Mouse (Mus musculus) gastrocnemius, adult 18-20 months (tissue): ENCODE measurements around the gene Trio. TPM values are rescaled to one million over a fixed set of nuclear protein-coding genes. Genes with fewer than 3 reads are reported as not detected.
A peak's percentile ranks its signal among the peaks of the same experiment; 100 is the strongest.

Experiments
- DNase-seq: peaks from one replicate; pipeline ENCODE4 v3.0.0; 2021; ENCODE audit warnings: low spot score
- total RNA-seq, 2 experiments: library from RNA; stranded (reverse); gene quantifications; 2 replicates each; pipeline ENCODE4 v1.2.3; 2021

The Trio gene
- total RNA-seq, 2 experiments from 2014 or later, result 21.1 to 33.0 TPM

GRCm38 (mm10) chr15:27949196-27949595 lies 76.5 kb downstream of the Trio start:
- no peak for DNase-seq

DNA sequence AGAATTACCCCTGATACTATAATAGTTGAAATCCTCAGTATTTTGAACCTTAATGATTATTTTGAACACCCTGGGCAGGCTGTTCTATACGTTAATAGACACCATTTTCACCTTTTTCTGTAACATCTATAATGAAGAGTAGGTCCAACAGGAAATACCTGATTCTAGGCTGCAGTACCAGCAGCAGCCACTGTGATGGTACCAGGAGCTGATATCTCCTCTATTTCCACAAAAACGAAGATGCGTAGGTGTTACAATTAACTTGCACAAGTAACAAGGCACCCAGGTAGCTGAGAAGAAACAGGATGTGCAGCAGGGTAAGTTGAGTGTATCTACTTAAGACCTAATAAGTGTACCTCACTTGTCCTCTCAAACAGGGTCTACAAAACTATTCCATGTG lies 77.8 kb downstream of the Trio start:
- no peak for DNase-seq

DNA sequence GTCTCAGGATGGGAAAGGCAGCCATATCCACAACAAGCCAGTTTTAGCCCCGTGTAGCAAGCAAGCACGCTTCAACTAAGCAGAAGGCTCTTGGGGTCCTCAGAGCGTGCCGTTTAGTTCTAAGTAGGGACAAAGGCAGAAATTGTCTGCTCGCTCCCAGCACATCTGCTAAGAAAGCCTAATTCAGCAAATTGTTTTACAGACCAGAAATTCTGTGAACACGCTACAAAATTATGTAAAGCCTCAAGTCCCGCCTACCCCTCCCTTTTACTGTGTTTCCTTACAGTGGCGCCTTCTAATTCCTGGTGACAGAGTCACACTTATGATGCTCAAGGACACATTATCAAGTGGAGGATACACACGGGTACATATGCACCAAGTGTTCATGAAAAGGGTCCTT lies 80.1 kb downstream of the Trio start:
- DNase-seq, result no peak

DNA sequence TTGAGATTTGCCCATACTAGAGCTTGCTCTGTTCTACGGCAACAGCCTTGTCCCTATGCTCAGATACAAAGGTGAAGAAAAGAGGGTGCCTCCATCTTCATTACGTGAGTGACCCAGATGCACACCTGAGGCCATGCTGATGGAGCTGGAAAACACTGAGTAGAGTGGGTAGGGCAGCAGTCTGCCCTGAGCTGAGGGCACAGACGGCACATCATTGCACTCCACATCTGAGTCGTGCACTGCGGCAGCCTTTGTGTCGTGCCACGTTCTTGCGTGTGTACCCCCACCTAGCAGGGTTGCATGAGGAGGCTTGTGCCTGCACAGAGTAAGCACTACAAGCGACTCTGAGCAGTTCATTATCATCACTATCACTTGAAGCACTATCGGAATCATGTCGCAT lies 80.8 kb downstream of the Trio start:
- no peak for DNase-seq

DNA sequence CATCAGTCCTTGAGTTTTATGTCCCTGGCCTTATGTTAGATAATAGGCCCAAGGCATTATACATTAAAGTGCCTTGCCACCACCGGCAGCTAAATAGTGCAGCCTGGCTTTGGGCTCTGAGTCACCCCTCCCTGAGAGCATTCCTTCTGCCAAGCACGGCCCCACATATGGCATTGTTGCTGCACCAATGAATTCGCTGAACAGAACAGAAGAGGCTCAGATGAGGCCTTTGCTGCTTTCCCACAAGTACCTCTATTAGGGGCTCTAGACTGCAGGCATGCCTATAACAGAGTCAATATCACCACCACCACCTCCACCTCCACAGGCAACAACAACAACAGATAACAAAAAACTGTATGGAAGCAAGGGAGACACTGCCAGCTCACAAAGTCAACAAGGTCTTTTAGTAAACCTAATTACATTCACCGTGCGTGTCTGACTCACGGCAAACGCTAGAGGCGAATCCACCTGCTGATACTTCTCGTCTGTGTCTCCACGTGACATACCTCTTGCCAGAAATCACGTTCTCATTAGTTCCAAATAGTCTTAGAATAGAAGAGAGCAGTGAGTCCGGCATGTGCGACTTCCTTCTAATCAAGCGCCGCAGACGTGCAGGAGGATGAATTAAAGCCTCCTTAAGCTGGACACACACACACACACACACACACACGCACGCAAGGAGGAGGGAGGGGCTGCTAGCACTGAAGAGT lies 82.0 kb downstream of the Trio start:
- no peak for DNase-seq

GRCm38 (mm10) chr15:27942148-27942847 lies 83.3 kb downstream of the Trio start:
- peak; percentile 51 for DNase-seq

DNA sequence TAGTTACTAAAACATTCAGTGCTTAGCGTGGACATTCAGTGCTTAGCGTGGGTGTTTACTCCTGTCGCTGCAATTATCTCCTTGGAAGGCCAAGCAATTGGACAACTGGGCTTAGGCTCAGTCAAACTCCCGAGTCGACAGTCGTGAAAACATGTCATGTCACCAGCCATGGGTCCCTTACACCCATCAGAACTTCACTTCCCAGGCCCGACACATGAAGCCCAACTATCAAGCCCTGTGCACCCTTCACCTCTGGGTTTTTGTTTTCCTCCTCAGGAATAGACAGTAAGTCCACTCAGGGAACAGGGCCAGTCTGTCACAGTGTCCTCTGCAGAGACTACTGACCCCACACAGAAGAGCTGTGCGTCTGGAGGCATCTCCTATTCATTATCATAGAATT lies 84.2 kb downstream of the Trio start:
- DNase-seq, result no peak

DNA sequence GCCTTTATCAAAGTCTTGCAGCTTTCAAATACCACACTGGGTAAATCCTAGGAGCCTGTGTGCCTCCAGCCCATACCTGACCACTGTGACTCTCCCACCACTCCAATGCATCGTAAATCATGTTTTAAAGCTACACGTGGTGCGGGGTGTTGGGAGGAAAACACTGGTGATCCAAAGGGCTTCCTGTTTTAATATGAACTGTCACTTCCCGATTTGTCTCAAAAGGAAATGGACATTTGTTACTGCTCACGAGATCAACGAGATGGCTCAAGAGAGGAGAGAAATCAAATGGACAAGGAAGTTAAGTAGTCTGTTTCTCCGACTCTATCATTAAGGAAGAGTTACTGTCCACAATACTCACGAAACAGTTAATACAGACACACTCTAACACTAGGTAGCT lies 84.6 kb downstream of the Trio start:
- no peak for DNase-seq

GRCm38 (mm10) chr15:27940032-27940431 lies 85.6 kb downstream of the Trio start:
- DNase-seq, result no peak

DNA sequence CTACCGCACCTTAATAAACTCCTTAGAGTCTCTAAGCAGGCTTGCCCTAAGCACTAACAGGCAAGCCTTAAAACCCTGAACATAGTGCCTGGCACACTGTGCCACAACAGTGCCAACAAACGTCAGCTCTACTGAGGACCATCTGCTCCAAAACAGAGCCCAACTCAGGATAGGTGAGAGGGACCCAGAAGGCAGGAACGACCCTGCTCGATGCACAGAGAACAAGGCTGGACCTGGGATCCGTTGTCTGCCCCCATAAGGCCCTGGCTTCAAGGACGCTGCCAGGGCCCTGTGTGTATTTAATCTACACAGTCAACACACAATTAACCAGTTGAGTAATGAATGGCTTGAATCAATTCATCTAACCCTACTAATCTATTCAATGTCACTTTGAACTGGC lies 86.8 kb downstream of the Trio start:
- no peak for DNase-seq

DNA sequence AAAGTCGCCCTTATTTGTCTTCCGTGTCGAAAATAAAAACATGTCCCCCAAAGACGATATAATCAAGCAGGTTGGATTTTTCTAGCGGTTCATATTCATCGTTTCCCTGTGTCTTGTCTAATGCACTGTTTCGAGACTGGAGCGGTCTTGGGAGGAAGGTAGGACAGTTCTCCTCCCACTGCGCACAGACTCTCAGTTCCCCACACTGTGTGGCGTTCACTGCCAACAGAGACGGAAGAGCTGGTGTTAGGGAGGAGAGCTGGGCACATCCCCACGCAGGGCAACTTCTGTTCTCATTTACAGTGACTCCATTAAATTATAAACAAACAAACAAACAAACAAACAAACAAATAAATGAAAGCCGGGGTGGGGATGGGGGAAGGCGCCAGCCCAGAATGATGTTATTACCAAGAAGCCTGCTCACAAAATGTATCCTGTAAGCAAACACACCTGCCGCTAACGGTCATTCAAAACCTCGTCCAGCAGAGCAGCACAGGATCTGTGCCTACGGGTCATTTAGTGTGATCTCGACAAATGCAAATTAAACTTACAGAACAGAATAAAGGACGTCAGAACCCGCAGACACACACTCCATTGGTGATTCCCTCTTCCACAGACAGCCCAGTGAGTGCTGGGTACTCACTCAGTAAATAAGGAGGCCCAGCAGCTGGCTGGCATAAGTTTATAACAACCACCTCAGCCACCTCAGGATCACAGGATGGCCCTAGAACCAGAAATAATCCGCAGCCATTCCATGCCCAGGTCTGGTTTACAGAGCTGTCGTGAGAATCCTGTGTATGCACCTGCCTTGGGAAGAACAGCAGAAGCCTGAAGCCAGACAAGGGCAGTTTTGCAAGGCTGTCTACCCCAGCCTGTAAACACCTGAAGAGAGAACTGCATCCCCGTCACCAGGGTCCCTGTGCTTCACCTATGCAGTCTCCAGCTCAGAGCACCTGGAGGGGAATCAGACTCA lies 87.5 kb downstream of the Trio start:
- DNase-seq, result no peak

DNA sequence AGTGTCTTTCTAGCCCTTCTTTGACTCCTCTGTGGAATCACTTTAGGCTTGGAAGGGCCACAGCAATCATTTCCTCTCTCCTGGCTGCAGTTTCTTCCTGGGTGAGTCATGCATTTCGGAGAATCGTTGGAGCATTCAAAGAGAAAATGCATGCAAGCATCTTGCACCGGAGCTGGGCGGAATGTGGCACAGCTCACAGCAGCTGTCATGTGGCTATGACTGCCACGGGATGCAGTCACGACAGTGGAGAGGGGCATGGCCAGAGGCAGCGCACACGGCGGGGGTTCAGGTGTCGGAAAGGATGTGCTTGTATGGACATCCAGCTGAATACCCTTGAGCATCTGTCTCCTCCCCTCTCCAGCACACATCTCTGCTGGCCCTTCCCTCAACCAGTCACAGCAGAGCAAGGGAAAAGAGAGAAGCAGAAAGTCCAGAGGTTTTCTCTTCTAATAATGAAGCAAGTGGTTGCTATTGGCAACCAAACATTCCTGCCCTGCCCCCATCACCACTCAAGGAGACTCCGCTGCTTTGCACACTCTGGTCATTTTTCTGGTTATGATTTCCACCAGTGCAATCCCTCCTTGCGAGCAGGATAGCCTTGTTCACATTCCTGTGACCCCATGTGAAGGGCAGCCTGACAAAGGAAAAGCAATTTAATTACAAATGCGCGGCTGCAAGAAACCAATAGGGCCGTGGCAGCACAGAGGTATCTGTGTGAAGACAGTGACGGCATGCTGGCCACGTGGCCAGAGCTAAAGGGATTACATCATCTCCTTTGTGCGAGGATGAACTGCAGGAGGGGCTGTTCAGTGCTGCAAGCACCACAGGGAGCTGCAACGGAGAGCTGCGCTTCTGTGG lies 88.4 kb downstream of the Trio start:
- DNase-seq, result peak; percentile 37

GRCm38 (mm10) chr15:27935772-27936746 lies 89.6 kb downstream of the Trio start:
- no peak for DNase-seq

DNA sequence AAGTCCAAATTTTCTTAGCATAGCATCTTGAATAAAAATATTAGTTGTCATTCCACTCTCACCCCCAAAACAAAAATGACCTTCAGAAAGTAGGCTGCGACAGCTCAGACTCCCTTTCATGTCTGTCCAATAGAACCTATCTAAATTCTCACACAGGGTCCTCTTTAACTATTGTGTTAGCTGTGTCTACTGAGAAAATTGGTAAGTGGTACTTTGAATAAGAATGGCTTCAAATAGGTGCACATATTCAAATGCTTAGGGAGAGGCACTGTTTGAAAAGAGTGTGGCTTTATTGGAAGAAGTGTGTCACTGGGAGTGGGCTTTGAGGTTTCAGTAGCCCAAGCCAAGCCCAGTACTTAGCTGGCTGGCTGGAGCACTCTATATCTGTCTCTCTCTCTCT lies 92.4 kb downstream of the Trio start:
- DNase-seq, result no peak

DNA sequence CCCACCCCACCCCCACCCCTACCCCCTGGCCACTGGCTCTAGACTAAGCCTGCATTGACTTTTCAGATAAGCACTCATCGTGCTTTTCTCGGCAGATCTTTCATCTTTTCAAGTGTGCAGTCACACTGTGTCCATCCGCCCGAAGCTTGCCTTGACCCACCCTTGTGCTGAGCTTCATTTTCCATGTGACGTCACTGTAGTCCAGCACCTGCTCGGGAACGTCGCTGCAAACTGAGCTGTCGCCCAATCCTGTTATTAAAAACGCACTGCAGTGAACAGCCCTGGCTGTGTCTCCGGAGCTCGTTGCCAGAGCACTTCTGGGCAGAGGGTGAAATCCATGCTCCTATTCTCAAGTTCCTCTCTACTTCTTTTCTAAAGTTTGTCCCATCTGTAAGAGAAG lies 93.8 kb downstream of the Trio start:
- DNase-seq, result peak; percentile 75

- DNase-seq, result no peak
Observed at GRCm38 (mm10) chr15:27931459-27931858, 94.2 kb downstream of the Trio start.

DNA sequence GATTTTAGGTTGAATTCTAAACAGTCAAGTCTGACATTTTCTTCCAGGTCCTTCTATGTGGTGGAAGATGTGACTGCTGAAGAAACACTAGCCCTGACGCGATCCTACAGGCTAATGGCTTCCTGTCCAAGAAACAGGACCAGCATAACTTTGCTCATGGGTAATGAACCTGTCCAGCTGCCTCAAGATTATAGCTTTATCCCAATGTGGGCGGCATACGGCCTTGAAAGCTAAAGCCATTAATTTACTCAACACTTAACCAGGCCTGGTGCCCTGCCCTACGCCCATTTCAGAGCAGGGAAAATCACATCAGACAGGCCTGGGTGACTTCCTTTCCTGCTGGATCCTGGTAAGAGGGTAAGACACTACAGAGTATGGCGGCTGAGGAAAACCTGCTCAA lies 98.0 kb downstream of the Trio start:
- no peak for DNase-seq

DNA sequence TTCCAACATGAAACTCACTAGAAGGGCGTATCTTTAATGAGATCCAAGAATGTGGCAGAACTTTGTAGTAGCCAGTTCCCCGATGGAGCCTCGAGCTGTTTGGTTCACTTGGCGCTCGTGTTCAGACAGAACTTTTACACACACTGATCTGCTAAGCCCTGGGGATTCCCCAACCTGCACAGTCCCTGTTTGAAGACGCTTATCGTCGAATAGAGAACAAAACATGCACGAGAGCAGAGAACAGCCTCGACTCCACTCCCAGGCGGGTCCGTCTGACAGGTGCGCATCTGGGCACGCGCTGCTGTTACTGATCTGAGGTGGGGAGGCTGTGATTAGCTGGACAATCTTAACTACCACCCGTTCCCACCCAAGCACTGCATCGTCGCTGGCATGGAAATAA lies 98.7 kb downstream of the Trio start:
- no peak for DNase-seq

GRCm38 (mm10) chr15:27926450-27926849 lies 99.2 kb downstream of the Trio start:
- DNase-seq, result no peak

DNA sequence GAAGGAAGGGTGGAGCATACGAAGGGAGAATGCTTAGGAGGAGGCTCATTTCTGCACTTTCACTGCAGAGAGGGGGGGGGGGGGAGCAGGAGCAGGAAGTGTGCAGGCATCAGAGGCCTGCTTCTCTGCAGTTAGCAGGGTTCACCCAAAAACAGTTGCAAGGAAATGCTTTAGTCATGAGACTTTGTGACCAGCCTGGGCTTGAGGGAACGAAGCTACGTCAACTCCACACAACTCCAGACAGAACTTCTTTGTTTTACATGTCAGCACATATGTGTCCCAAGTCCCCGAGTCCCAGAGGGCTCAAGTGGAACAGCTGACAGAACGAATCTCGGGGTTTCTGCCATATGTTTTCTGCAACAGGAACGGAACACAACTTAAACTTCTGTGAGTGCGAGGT lies 99.8 kb downstream of the Trio start:
- no peak for DNase-seq
